Mouse (Mus musculus): ENCODE results near the gene Sema5b. TPM values are rescaled to one million over a fixed set of nuclear protein-coding genes. Genes with fewer than 3 reads are reported as not detected.

Sema5b gene
- polyA plus RNA-seq, 1 experiment from 2014 or later, result 26.2 TPM

- no peak overlapping the region for H3K4me3 ChIP-seq
- H3K9me3 ChIP-seq, result no peaks in the 10 kb centered on the region; the same call in 1 of the 2 replicates
- 91% methylated on average over 9 of the region's 9 CpGs for WGBS
Observed at GRCm38 (mm10) chr16:35663831-35664414, 123.0 kb downstream of the Sema5b start.

GRCm38 (mm10) chr16:35664847-35665246 is 123.9 kb downstream of the Sema5b start:
- no peak overlapping the region for H3K9ac ChIP-seq
- H3K4me1 ChIP-seq (replicated peaks), result peaks cover 6% of the 10 kb centered on the region
- H3K9me3 ChIP-seq, result no peaks in the 10 kb centered on the region; the same call in 1 of the 2 replicates
- no peak overlapping the region for H3K4me2 ChIP-seq
- no peak overlapping the region for H3K27ac ChIP-seq
- H3K27me3 ChIP-seq, result peaks cover 11% of the 10 kb centered on the region; the same call in 1 of the 2 replicates
- no peak for ATAC-seq (ENCODE audit: low FRiP score)
- peaks cover 40% of the 10 kb centered on the region for H3K36me3 ChIP-seq
- WGBS, result 94% methylated on average over 4 of the region's 4 CpGs
- no peak overlapping the region for H3K4me3 ChIP-seq

More at GRCm38 (mm10) chr16:35663831-35664414, 123.0 kb downstream of the Sema5b start:
- no peak overlapping the region for H3K9ac ChIP-seq
- peaks cover 14% of the 10 kb centered on the region; the same call in 1 of the 2 replicates for H3K27me3 ChIP-seq
- ATAC-seq (ENCODE audit: low FRiP score), result no peak
- H3K4me2 ChIP-seq, result no peak overlapping the region
- peaks cover 8% of the 10 kb centered on the region for H3K4me1 ChIP-seq (replicated peaks)
- no peak overlapping the region for H3K27ac ChIP-seq
- H3K36me3 ChIP-seq, result peaks cover 40% of the 10 kb centered on the region

GRCm38 (mm10) chr16:35677511-35678113 is 136.7 kb downstream of the Sema5b start:
- H3K27me3 ChIP-seq, result no peaks in the 10 kb centered on the region
- peaks cover 9% of the 10 kb centered on the region for H3K4me1 ChIP-seq (replicated peaks)
- no peaks in the 10 kb centered on the region for H3K36me3 ChIP-seq
- no peak overlapping the region for H3K9ac ChIP-seq
- H3K27ac ChIP-seq, result no peak overlapping the region
- no peak overlapping the region for H3K4me2 ChIP-seq
- no peak overlapping the region for H3K4me3 ChIP-seq
- no peak for ATAC-seq (ENCODE audit: low FRiP score)
- 76% methylated on average over 8 of the region's 8 CpGs for WGBS
- no peaks in the 10 kb centered on the region for H3K9me3 ChIP-seq

GRCm38 (mm10) chr16:35678476-35678875 is 137.5 kb downstream of the Sema5b start:
- H3K9ac ChIP-seq, result no peak overlapping the region
- H3K27me3 ChIP-seq, result no peaks in the 10 kb centered on the region
- H3K27ac ChIP-seq, result no peak overlapping the region
- no peaks in the 10 kb centered on the region for H3K36me3 ChIP-seq
- no peak overlapping the region for H3K4me2 ChIP-seq
- ATAC-seq (ENCODE audit: low FRiP score), result no peak
- WGBS, result 39% methylated on average over 3 of the region's 3 CpGs
- H3K9me3 ChIP-seq, result no peaks in the 10 kb centered on the region
- peaks cover 9% of the 10 kb centered on the region for H3K4me1 ChIP-seq (replicated peaks)
- no peak overlapping the region for H3K4me3 ChIP-seq

- 60% methylated on average over 17 of the region's 17 CpGs for whole genome bisulfite sequencing
Observed at GRCm38 (mm10) chr16:35681327-35682108, 140.6 kb downstream of the Sema5b start.

GRCm38 (mm10) chr16:35685027-35685426 is 144.1 kb downstream of the Sema5b start:
- H3K9ac ChIP-seq, result no peak overlapping the region
- H3K9me3 ChIP-seq, result no peaks in the 10 kb centered on the region
- no peak overlapping the region for H3K4me2 ChIP-seq
- H3K27me3 ChIP-seq, result no peaks in the 10 kb centered on the region
- peaks cover 16% of the 10 kb centered on the region for H3K4me1 ChIP-seq (replicated peaks)
- ATAC-seq (ENCODE audit: low FRiP score), result no peak
- H3K27ac ChIP-seq, result no peak overlapping the region
- 75% methylated on average over 13 of the region's 13 CpGs for WGBS
- H3K36me3 ChIP-seq, result no peaks in the 10 kb centered on the region
- H3K4me3 ChIP-seq, result no peak overlapping the region

More at GRCm38 (mm10) chr16:35681327-35682108, 140.6 kb downstream of the Sema5b start:
- peak; percentile 39; the same call in 1 of the 2 replicates for ATAC-seq (ENCODE audit: low FRiP score)
- Histone ChIP-seq H3K36me3 (no peaks in the 10 kb centered on the region), H3K9me3 (no peaks in the 10 kb centered on the region), H3K9ac (no peak overlapping the region), H3K4me3 (no peak overlapping the region), H3K4me1 (replicated peaks) (peaks cover 14% of the 10 kb centered on the region), H3K27me3 (no peaks in the 10 kb centered on the region), H3K27ac (no peak overlapping the region; the same call in 1 of the 2 replicates), H3K4me2 (no peak overlapping the region)

GRCm38 (mm10) chr16:35686491-35686890 is 145.5 kb downstream of the Sema5b start:
- no peak overlapping the region for H3K27ac ChIP-seq
- H3K27me3 ChIP-seq, result no peaks in the 10 kb centered on the region
- H3K4me3 ChIP-seq, result no peak overlapping the region
- peaks cover 14% of the 10 kb centered on the region for H3K4me1 ChIP-seq (replicated peaks)
- ATAC-seq (ENCODE audit: low FRiP score), result no peak
- H3K9me3 ChIP-seq, result no peaks in the 10 kb centered on the region
- WGBS, result 63% methylated on average over 7 of the region's 7 CpGs
- no peak overlapping the region for H3K9ac ChIP-seq
- no peak overlapping the region for H3K4me2 ChIP-seq
- no peaks in the 10 kb centered on the region for H3K36me3 ChIP-seq

- WGBS, result 91% methylated on average over 7 of the region's 7 CpGs
- ATAC-seq (ENCODE audit: low FRiP score), result no peak
- H3K36me3 ChIP-seq, result peaks cover 15% of the 10 kb centered on the region
Observed at GRCm38 (mm10) chr16:35691606-35692005, 150.7 kb downstream of the Sema5b start.

GRCm38 (mm10) chr16:35694250-35694846 is 153.4 kb downstream of the Sema5b start:
- ATAC-seq (ENCODE audit: low FRiP score), result no peak; the same call in 1 of the 2 replicates
- H3K4me1 ChIP-seq (replicated peaks), result no peaks in the 10 kb centered on the region
- H3K36me3 ChIP-seq, result peaks cover 25% of the 10 kb centered on the region
- no peak overlapping the region for H3K4me2 ChIP-seq
- H3K9ac ChIP-seq, result no peak overlapping the region
- no peaks in the 10 kb centered on the region for H3K27me3 ChIP-seq
- H3K27ac ChIP-seq, result no peak overlapping the region
- WGBS, result 77% methylated on average over 13 of the region's 13 CpGs
- no peaks in the 10 kb centered on the region; the same call in 1 of the 2 replicates for H3K9me3 ChIP-seq
- H3K4me3 ChIP-seq, result no peak overlapping the region

More at GRCm38 (mm10) chr16:35691606-35692005, 150.7 kb downstream of the Sema5b start:
- H3K4me1 ChIP-seq (replicated peaks), result peaks cover under 1% of the 10 kb centered on the region; the same call in 1 of the 2 replicates
- H3K27ac ChIP-seq, result no peak overlapping the region
- H3K9ac ChIP-seq, result no peak overlapping the region
- no peaks in the 10 kb centered on the region for H3K27me3 ChIP-seq
- H3K9me3 ChIP-seq, result no peaks in the 10 kb centered on the region; the same call in 1 of the 2 replicates
- no peak overlapping the region for H3K4me2 ChIP-seq
- H3K4me3 ChIP-seq, result no peak overlapping the region

- no peak for ATAC-seq (ENCODE audit: low FRiP score)
- 92% methylated on average over 2 of the region's 2 CpGs for WGBS
- no peak overlapping the region for H3K27ac ChIP-seq
- H3K4me3 ChIP-seq, result no peak overlapping the region
- H3K27me3 ChIP-seq, result no peaks in the 10 kb centered on the region
- H3K4me2 ChIP-seq, result no peak overlapping the region
- H3K36me3 ChIP-seq, result peaks cover 25% of the 10 kb centered on the region
- no peaks in the 10 kb centered on the region; the same call in 1 of the 2 replicates for H3K9me3 ChIP-seq
- no peak overlapping the region for H3K9ac ChIP-seq
- no peaks in the 10 kb centered on the region for H3K4me1 ChIP-seq (replicated peaks)
Observed at GRCm38 (mm10) chr16:35696103-35696502, 155.2 kb downstream of the Sema5b start.

- 61% methylated on average over 11 of the region's 11 CpGs for WGBS
- Histone ChIP-seq H3K27ac (no peak overlapping the region), H3K4me1 (replicated peaks) (peaks cover 3% of the 10 kb centered on the region; the same call in 1 of the 2 replicates), H3K4me2 (no peak overlapping the region), H3K4me3 (no peak overlapping the region), H3K36me3 (peaks cover 29% of the 10 kb centered on the region), H3K27me3 (no peaks in the 10 kb centered on the region), H3K9me3 (no peaks in the 10 kb centered on the region), H3K9ac (no peak overlapping the region)
- ATAC-seq (ENCODE audit: low FRiP score), result no peak
Observed at GRCm38 (mm10) chr16:35701823-35702222, 160.9 kb downstream of the Sema5b start.
